Mouse (Mus musculus): ENCODE data around the gene Gm49661. TPM values are rescaled to one million over a fixed set of nuclear protein-coding genes. Genes with fewer than 3 reads are reported as not detected.

The Gm49661 gene
- polyA plus RNA-seq, 1 experiment from 2014 or later = not detected

DNA sequence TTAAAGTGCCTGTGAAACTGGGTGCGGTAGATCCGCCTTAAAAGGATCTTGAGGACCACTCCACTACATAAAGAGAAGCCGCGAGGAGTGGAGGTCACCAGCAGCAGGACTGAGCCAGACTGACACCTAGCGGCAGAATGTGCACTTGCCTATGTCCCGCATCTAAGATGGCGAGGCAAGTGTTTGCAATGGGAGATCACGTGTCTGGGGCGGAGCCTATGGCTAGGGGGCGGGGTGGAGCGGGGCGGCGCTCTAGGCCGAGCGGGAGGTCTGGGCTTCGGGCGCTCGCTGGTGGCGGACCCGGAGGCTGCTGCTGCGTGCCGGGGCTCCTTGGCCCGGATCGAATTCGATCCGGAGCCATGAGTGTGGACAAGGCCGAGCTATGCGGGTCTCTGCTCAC, 21.1 kb upstream of the Gm49661 start, which contains the start of gene Hook2:
Gene Hook2 (plus strand): TSS at position 255 of the 400 bp plus-strand sequence.
- Histone ChIP-seq H3K9me3 (no peaks in the 10 kb centered on the region), H3K27ac (peak within 1 kb of the TSS; percentile 89), H3K4me1 (peaks cover 36% of the 10 kb centered on the region), H3K27me3 (ENCODE audit: poor library complexity, severe bottlenecking) (peaks cover 64% of the 10 kb centered on the region), H3K4me3 (peak within 1 kb of the TSS; percentile 73), H3K36me3 (replicated peaks) (0 out of 2 replicates have a peak, but pooled peaks cover 4% of the 10 kb centered on the region)
- peak; percentile 96 for DNase-seq (ENCODE audit: extremely low spot score, low spot score)
- WGBS = under 1% methylated on average over 28 of the region's 28 CpGs

DNA sequence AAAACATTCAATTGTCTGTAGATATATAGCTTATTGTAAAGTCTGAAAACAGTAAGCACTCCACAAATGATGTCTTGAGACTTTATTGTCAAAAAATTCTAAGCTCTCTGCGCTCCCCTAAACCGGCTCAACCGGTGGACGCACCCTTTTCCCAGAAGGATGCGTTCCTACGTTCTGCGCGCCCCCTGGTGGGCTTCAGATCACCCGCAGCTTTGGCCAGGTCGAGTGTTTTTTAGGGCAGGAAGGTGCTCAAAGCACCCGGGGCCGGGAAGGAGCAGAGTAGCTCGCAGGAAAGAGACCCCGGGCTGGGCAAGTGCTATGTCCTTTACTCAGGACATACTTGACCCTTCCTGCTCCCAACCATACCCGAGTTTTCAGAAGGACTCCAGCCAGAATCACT, 20.6 kb upstream of the Gm49661 start:
- DNase-seq (ENCODE audit: extremely low spot score, low spot score) = peak; percentile 88
- H3K36me3 ChIP-seq (replicated peaks) = no peaks in the 10 kb centered on the region
- H3K4me3 ChIP-seq = peak overlapping the region; percentile 73
- peak overlapping the region; percentile 89 for H3K27ac ChIP-seq
- WGBS = under 1% methylated on average over 15 of the region's 15 CpGs
- H3K9me3 ChIP-seq = no peaks in the 10 kb centered on the region
- H3K4me1 ChIP-seq = peaks cover 41% of the 10 kb centered on the region
- H3K27me3 ChIP-seq (ENCODE audit: poor library complexity, severe bottlenecking) = peaks cover 60% of the 10 kb centered on the region

GRCm38 (mm10) chr8:84989311-84989731, 20.1 kb upstream of the Gm49661 start:
- Histone ChIP-seq H3K27ac (no peak overlapping the region), H3K27me3 (ENCODE audit: poor library complexity, severe bottlenecking) (peaks cover 60% of the 10 kb centered on the region)

GRCm38 (mm10) chr8:84987903-84988302, 18.7 kb upstream of the Gm49661 start:
- no peak overlapping the region for H3K4me3 ChIP-seq
- H3K4me1 ChIP-seq = peaks cover 51% of the 10 kb centered on the region
- no peak for DNase-seq (ENCODE audit: extremely low spot score, low spot score)
- 84% methylated on average over 2 of the region's 2 CpGs for WGBS
- no peaks in the 10 kb centered on the region for H3K36me3 ChIP-seq (replicated peaks)
- peaks cover 61% of the 10 kb centered on the region for H3K27me3 ChIP-seq (ENCODE audit: poor library complexity, severe bottlenecking)
- H3K9me3 ChIP-seq = no peaks in the 10 kb centered on the region
- no peak overlapping the region for H3K27ac ChIP-seq

More at GRCm38 (mm10) chr8:84989311-84989731, 20.1 kb upstream of the Gm49661 start:
- no peak for DNase-seq (ENCODE audit: extremely low spot score, low spot score)
- H3K9me3 ChIP-seq = no peaks in the 10 kb centered on the region
- 11% methylated on average over 15 of the region's 15 CpGs for WGBS
- H3K36me3 ChIP-seq (replicated peaks) = no peaks in the 10 kb centered on the region
- peaks cover 46% of the 10 kb centered on the region for H3K4me1 ChIP-seq
- peak overlapping the region; percentile 73 for H3K4me3 ChIP-seq

GRCm38 (mm10) chr8:84987388-84987787, 18.2 kb upstream of the Gm49661 start:
- H3K36me3 ChIP-seq (replicated peaks) = no peaks in the 10 kb centered on the region
- no peak overlapping the region for H3K4me3 ChIP-seq
- H3K27me3 ChIP-seq (ENCODE audit: poor library complexity, severe bottlenecking) = peaks cover 66% of the 10 kb centered on the region
- DNase-seq (ENCODE audit: extremely low spot score, low spot score) = no peak
- 89% methylated on average over 5 of the region's 5 CpGs for WGBS
- no peaks in the 10 kb centered on the region for H3K9me3 ChIP-seq
- H3K27ac ChIP-seq = no peak overlapping the region
- peaks cover 51% of the 10 kb centered on the region for H3K4me1 ChIP-seq

DNA sequence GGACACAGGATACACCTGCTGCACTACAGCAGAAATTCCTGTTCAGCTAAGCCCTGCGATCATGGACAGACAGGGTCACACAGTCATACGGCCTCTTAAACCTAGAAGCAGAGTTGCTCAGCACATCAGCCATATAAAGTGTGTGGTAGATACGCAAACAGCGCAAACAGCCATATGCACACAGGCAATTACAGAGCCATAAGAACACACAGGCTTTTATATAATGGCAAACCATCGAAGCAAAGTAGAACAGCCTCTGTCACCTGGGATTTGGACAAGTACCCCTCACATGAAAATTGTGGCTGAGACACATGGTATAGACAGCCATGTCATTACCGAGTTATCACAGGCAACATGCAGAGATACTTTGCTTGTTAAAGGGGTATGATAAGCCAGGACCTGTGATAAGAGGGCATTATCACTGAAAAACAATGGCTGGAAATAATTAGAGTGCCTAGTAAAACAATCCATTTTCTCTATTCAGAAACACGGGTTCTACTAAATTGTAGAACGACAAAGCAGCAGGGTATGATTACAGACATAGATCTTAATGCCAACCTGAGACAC, 17.2 kb upstream of the Gm49661 start:
- 45% methylated on average over 8 of the region's 8 CpGs for WGBS
- H3K9me3 ChIP-seq = no peaks in the 10 kb centered on the region
- DNase-seq (ENCODE audit: extremely low spot score, low spot score) = no peak
- H3K36me3 ChIP-seq (replicated peaks) = no peaks in the 10 kb centered on the region
- peak overlapping the region; percentile 83 for H3K27ac ChIP-seq
- H3K4me1 ChIP-seq = peaks cover 58% of the 10 kb centered on the region
- H3K27me3 ChIP-seq (ENCODE audit: poor library complexity, severe bottlenecking) = peaks cover 72% of the 10 kb centered on the region
- H3K4me3 ChIP-seq = peak overlapping the region; percentile 62

GRCm38 (mm10) chr8:84985684-84986378, 16.6 kb upstream of the Gm49661 start:
- Histone ChIP-seq H3K27ac (peak overlapping the region; percentile 83), H3K4me3 (peak overlapping the region; percentile 62), H3K36me3 (replicated peaks) (no peaks in the 10 kb centered on the region), H3K27me3 (ENCODE audit: poor library complexity, severe bottlenecking) (peaks cover 78% of the 10 kb centered on the region), H3K9me3 (no peaks in the 10 kb centered on the region), H3K4me1 (peaks cover 57% of the 10 kb centered on the region)
- WGBS = under 1% methylated on average over 53 of the region's 53 CpGs
- DNase-seq (ENCODE audit: extremely low spot score, low spot score) = peak; percentile 85

GRCm38 (mm10) chr8:84985049-84985683, 15.9 kb upstream of the Gm49661 start:
- Histone ChIP-seq H3K27ac (peak overlapping the region; percentile 83), H3K36me3 (replicated peaks) (no peaks in the 10 kb centered on the region), H3K27me3 (ENCODE audit: poor library complexity, severe bottlenecking) (peaks cover 85% of the 10 kb centered on the region), H3K4me3 (peak overlapping the region; percentile 62), H3K9me3 (no peaks in the 10 kb centered on the region), H3K4me1 (peaks cover 59% of the 10 kb centered on the region)
- DNase-seq (ENCODE audit: extremely low spot score, low spot score) = no peak
- under 1% methylated on average over 23 of the region's 23 CpGs for WGBS

- Histone ChIP-seq H3K36me3 (replicated peaks) (no peaks in the 10 kb centered on the region), H3K27me3 (ENCODE audit: poor library complexity, severe bottlenecking) (peaks cover 92% of the 10 kb centered on the region), H3K27ac (peak overlapping the region; percentile 83), H3K9me3 (no peaks in the 10 kb centered on the region), H3K4me3 (peak overlapping the region; percentile 62), H3K4me1 (peaks cover 59% of the 10 kb centered on the region)
- 12% methylated on average over 16 of the region's 16 CpGs for WGBS
- no peak for DNase-seq (ENCODE audit: extremely low spot score, low spot score)
Measured at GRCm38 (mm10) chr8:84984294-84985048, 15.2 kb upstream of the Gm49661 start.

- DNase-seq (ENCODE audit: extremely low spot score, low spot score) = no peak
Measured at GRCm38 (mm10) chr8:84982499-84983011, 13.3 kb upstream of the Gm49661 start.

DNA sequence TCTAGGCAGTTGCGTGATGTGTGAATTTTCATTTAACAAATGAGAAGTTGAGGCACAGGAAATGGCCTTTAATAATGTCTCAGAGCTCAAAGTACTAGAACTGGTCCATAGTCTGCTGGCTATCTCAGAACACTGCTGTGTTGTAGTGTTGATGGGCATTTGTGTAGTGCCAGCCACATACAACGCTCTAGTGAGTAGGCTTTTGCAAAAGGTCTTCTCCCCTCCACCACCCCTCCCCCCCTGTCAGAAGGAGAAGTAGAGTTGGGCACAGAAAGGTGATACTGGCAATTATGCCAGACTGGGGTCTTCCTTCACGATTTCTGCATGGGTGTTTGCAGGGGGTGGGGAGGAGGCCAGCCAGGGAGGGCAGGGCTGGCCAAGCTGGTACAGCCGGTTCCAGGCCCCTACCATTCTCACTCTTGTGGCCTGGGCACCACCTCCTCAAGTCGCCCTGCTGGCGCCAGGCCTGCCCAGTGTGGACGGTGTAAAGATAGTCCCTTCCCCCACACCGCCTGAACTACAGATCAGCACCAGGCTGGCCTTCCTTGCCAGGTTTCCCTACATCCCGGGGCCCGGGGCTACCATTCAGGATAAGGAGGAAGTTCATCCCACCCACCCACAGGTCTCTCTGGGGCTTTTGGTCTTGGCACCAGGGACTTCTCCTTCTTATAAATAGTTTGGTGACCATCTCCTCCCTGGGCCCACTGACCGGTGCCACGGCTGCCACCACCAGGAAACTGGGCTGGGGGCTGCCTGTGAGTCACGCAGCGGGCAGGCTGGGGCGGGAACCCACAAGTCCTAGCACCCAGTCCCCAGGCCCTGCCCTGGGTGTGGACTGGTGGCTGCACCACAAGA, 12.6 kb upstream of the Gm49661 start:
- peak overlapping the region; percentile 12; the same call in 1 of the 2 replicates for H3K4me3 ChIP-seq
- no peaks in the 10 kb centered on the region for H3K36me3 ChIP-seq (replicated peaks)
- H3K27ac ChIP-seq = 0 out of 2 replicates have a peak overlapping the region, but pooled peaks have one; percentile 20
- no peak for DNase-seq (ENCODE audit: extremely low spot score, low spot score)
- H3K9me3 ChIP-seq = no peaks in the 10 kb centered on the region
- 83% methylated on average over 15 of the region's 15 CpGs for WGBS
- peaks cover 92% of the 10 kb centered on the region for H3K27me3 ChIP-seq (ENCODE audit: poor library complexity, severe bottlenecking)
- H3K4me1 ChIP-seq = peaks cover 79% of the 10 kb centered on the region

More at GRCm38 (mm10) chr8:84982499-84983011, 13.3 kb upstream of the Gm49661 start:
- Histone ChIP-seq H3K4me3 (no peak overlapping the region), H3K36me3 (replicated peaks) (no peaks in the 10 kb centered on the region), H3K9me3 (no peaks in the 10 kb centered on the region), H3K27me3 (ENCODE audit: poor library complexity, severe bottlenecking) (peaks cover 92% of the 10 kb centered on the region), H3K4me1 (peaks cover 72% of the 10 kb centered on the region), H3K27ac (0 out of 2 replicates have a peak overlapping the region, but pooled peaks have one; percentile 20)
- 68% methylated on average over 3 of the region's 3 CpGs for WGBS
